Mouse (Mus musculus) inflammation-experienced regulatory T-cells, adult 6 months (primary cell): ENCODE measurements around the gene Shd. TPM values are rescaled to one million over a fixed set of nuclear protein-coding genes. Genes with fewer than 3 reads are reported as not detected.

Experiments used
- polyA plus RNA-seq, 3 experiments: library from polyadenylated mRNA; unstranded; fragments of 100-300 nt; shearing (Covaris generic); gene quantifications; one replicate each; pipeline ENCODE4 v1.2.1; 2017

Shd gene
- polyA plus RNA-seq, 3 experiments from 2014 or later = 0.40 TPM; not detected in 2

Other genes with a start within 250 kb of the Shd start
- under 1 TPM in 1 of 3 experiments, not detected in 2; 0.60 TPM for gene Adgre4, start 220.5 kb upstream of the Shd start, polyA plus RNA-seq
- gene Zfp119a, start 91.5 kb upstream of the Shd start, polyA plus RNA-seq = 10 to 100 TPM; 13.0 to 18.7 (median 15.8) TPM
- 10 to 100 TPM; 26.9 to 35.6 (median 29.1) TPM for gene Zfp959, start 78.4 kb upstream of the Shd start, polyA plus RNA-seq
- 10 to 100 TPM in 2 of 3 experiments, 1 to 10 TPM in 1; 8.1 to 20.3 (median 17.7) TPM for gene Zfp119b, start 21.0 kb upstream of the Shd start, polyA plus RNA-seq
- 10 to 100 TPM; 50.3 to 70.8 (median 50.4) TPM for gene Ebi3, start 17.8 kb upstream of the Shd start, polyA plus RNA-seq
- 10 to 100 TPM; 25.6 to 36.5 (median 33.0) TPM for gene Yju2, start 11.4 kb upstream of the Shd start, polyA plus RNA-seq
- under 1 TPM in 1 of 3 experiments, not detected in 2; 0.98 TPM for gene Fsd1, start 16.0 kb downstream of the Shd start, polyA plus RNA-seq
- under 1 TPM in 1 of 3 experiments, not detected in 2; 0.30 TPM for gene Stap2, start 35.1 kb downstream of the Shd start, polyA plus RNA-seq
- 10 to 100 TPM in 2 of 3 experiments, 1 to 10 TPM in 1; 8.3 to 24.2 (median 17.4) TPM for gene Mpnd, start 35.2 kb downstream of the Shd start, polyA plus RNA-seq
- gene Sh3gl1, start 66.2 kb downstream of the Shd start, polyA plus RNA-seq = 10 to 100 TPM; 86.9 to 93.6 (median 91.6) TPM
- 1 to 10 TPM in 2 of 3 experiments, under 1 TPM in 1; 0.63 to 3.6 (median 1.3) TPM for gene Chaf1a, start 70.0 kb downstream of the Shd start, polyA plus RNA-seq
- 10 to 100 TPM; 28.7 to 41.6 (median 34.2) TPM for gene Ubxn6, start 104.6 kb downstream of the Shd start, polyA plus RNA-seq
- 10 to 100 TPM; 32.5 to 58.6 (median 40.3) TPM for gene Hdgfl2, start 109.2 kb downstream of the Shd start, polyA plus RNA-seq
- under 1 TPM in 1 of 3 experiments, not detected in 2; 0.09 TPM for gene Plin4, start 139.3 kb downstream of the Shd start, polyA plus RNA-seq
- under 1 TPM in 1 of 3 experiments, not detected in 2; 0.16 TPM for gene Plin5, start 147.1 kb downstream of the Shd start, polyA plus RNA-seq
- gene Lrg1, start 151.5 kb downstream of the Shd start, polyA plus RNA-seq = not detected
- under 1 TPM in 1 of 3 experiments, not detected in 2; 0.13 TPM for gene Sema6b, start 169.9 kb downstream of the Shd start, polyA plus RNA-seq
- gene Tnfaip8l1, start 192.0 kb downstream of the Shd start, polyA plus RNA-seq = 10 to 100 TPM; 29.8 to 39.7 (median 37.9) TPM
- gene Mydgf, start 213.5 kb downstream of the Shd start, polyA plus RNA-seq = 10 to 100 TPM; 53.3 to 65.6 (median 59.5) TPM
- 10 to 100 TPM; 13.6 to 17.5 (median 14.5) TPM for gene Dpp9, start 248.4 kb downstream of the Shd start, polyA plus RNA-seq